Mouse (Mus musculus): ENCODE data around the gene Fabp7. TPM values are rescaled to one million over a fixed set of nuclear protein-coding genes. Genes with fewer than 3 reads are reported as not detected.
A peak's percentile ranks its signal among the peaks of the same experiment; 100 is the strongest.

Fabp7 gene
- 23.0 and 34.1 TPM in 2 replicates for polyA plus RNA-seq (2015; fragmentation: Nextera tagmentation; extraction: Ambion mirVana)

DNA sequence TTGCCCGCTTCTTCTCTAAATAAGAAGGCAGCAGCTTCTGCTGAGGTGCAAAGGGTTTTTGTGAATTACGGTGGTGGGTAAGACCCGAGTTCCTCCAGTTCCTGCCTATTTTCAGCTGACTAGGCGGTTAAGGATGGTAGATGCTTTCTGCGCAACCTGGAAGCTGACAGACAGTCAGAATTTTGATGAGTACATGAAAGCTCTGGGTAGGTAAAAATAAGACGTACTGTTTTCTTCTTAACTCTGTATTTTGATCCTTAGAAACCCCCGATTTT lies at the start of gene Fabp7:
Gene Fabp7, plus strand, starts transcription at position 6 of the 275 bp plus-strand sequence.
- Histone ChIP-seq H3K9ac (no peak within 1 kb of the TSS), H3K27ac (no peak within 1 kb of the TSS), H3K27me3 (no peaks in the 10 kb centered on the region; the same call in 1 of the 2 replicates), H3K9me3 (no peaks in the 10 kb centered on the region), H3K36me3 (no peaks in the 10 kb centered on the region), H3K4me1 (peaks cover 15% of the 10 kb centered on the region), H3K4me2 (peak within 1 kb of the TSS; percentile 47), H3K4me3 (no peak within 1 kb of the TSS)
- ATAC-seq (ENCODE audit: insufficient number of reproducible peaks, insufficient read depth, low FRiP score, low TSS enrichment, low read depth): no peak
- WGBS: 16% methylated on average over 7 of the region's 7 CpGs

DNA sequence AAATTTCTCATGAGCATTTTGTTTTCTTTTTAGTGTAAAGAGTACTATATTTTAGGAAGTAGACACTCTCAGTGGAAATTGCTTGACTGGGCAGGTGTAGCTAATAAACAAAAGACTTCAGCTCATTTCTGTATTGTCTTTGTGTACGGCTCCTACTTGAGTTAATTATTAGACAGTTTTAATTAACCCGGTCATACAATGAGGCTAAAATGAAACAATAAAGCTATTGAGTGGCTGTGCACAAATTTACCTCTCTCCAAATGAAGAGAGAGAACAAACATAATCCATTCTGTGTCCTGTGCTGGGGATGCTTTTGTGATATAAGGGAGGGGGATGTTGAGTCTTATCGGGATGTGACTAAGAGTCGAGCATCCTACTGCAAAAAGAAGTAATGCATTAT lies 43.9 kb upstream of the Fabp7 start:
- Histone ChIP-seq H3K36me3 (no peaks in the 10 kb centered on the region), H3K4me3 (no peak overlapping the region), H3K4me2 (no peak overlapping the region), H3K9ac (no peak overlapping the region), H3K27ac (no peak overlapping the region), H3K4me1 (no peaks in the 10 kb centered on the region), H3K27me3 (no peaks in the 10 kb centered on the region), H3K9me3 (no peaks in the 10 kb centered on the region)
- ATAC-seq (ENCODE audit: insufficient number of reproducible peaks, insufficient read depth, low FRiP score, low TSS enrichment, low read depth): no peak
- 78% methylated on average over 4 of the region's 4 CpGs for WGBS

DNA sequence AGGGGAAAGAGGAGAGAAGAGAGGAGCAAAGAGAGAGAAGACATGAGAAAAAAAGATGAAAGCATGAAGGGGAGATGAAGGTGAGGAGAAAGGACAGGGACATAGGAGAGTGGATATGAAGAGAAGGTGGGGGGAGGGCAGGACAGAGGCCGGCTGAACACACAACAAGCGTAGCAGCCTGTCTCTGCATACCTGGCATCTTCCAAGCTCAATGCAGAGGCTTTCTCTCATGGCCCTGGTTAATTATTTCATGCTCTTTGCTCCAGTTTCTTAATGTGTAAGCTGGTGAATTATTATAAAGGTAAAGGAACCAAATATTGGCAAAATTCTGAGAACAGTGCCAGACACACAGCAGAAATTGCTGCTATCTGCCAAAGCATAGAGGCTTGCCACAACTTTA lies 43.3 kb upstream of the Fabp7 start:
- H3K36me3 ChIP-seq: no peaks in the 10 kb centered on the region
- no peak overlapping the region for H3K27ac ChIP-seq
- no peaks in the 10 kb centered on the region for H3K27me3 ChIP-seq
- H3K4me1 ChIP-seq: no peaks in the 10 kb centered on the region
- 57% methylated on average over 2 of the region's 2 CpGs for WGBS
- H3K9me3 ChIP-seq: no peaks in the 10 kb centered on the region
- ATAC-seq (ENCODE audit: insufficient number of reproducible peaks, insufficient read depth, low FRiP score, low TSS enrichment, low read depth): no peak
- no peak overlapping the region for H3K9ac ChIP-seq
- H3K4me3 ChIP-seq: no peak overlapping the region
- H3K4me2 ChIP-seq: no peak overlapping the region

DNA sequence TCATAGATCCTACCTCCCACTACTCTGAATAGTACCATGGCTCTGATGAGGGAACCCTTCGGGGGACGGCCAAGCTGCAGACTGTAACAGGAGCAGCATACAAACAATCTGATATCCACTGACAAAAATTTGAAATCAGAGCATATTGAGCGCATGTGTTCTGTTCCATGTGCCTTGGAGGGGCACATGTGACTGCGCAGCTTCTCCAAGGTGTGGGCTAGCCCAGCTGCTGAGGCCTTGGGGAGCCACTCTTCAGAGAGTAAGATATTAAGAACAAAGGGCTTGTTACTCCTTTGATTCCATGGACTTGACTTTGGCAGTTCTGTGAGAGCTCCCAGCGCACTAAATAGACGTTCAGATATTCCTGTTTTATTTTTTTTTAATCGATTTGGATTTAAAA lies 41.6 kb upstream of the Fabp7 start:
- no peak for ATAC-seq (ENCODE audit: insufficient number of reproducible peaks, insufficient read depth, low FRiP score, low TSS enrichment, low read depth)
- H3K27ac ChIP-seq: no peak overlapping the region
- H3K9ac ChIP-seq: no peak overlapping the region
- H3K36me3 ChIP-seq: no peaks in the 10 kb centered on the region
- no peaks in the 10 kb centered on the region for H3K27me3 ChIP-seq
- no peak overlapping the region for H3K4me3 ChIP-seq
- H3K9me3 ChIP-seq: no peaks in the 10 kb centered on the region
- no peak overlapping the region for H3K4me2 ChIP-seq
- H3K4me1 ChIP-seq: no peaks in the 10 kb centered on the region
- 69% methylated on average over 7 of the region's 7 CpGs for WGBS

DNA sequence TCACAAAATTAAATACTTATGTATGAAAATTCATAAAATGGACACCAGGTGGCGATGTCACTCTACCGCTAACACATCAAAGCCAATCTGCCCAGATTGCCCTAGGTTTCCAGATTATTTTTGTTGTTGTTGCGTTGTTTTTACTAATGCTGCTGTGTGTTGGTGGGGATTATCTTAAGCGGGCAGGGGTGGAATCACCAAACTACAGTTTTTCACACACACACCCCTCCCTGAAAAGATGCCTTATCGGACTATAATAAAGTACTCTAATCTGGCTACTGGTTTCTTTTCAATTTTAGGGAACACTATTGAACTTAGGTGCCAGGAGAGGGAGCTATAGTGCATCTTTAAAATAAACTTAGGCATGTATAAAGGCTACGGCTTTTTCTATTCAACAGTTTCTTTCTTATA lies 41.1 kb upstream of the Fabp7 start:
- peak overlapping the region; percentile 22 for H3K4me3 ChIP-seq
- peak overlapping the region; percentile 47 for H3K4me2 ChIP-seq
- no peak overlapping the region for H3K9ac ChIP-seq
- WGBS: 6% methylated on average over 6 of the region's 6 CpGs
- no peak for ATAC-seq (ENCODE audit: insufficient number of reproducible peaks, insufficient read depth, low FRiP score, low TSS enrichment, low read depth)
- H3K27me3 ChIP-seq: no peaks in the 10 kb centered on the region
- no peaks in the 10 kb centered on the region for H3K36me3 ChIP-seq
- H3K9me3 ChIP-seq: no peaks in the 10 kb centered on the region
- no peaks in the 10 kb centered on the region for H3K4me1 ChIP-seq
- no peak overlapping the region for H3K27ac ChIP-seq

DNA sequence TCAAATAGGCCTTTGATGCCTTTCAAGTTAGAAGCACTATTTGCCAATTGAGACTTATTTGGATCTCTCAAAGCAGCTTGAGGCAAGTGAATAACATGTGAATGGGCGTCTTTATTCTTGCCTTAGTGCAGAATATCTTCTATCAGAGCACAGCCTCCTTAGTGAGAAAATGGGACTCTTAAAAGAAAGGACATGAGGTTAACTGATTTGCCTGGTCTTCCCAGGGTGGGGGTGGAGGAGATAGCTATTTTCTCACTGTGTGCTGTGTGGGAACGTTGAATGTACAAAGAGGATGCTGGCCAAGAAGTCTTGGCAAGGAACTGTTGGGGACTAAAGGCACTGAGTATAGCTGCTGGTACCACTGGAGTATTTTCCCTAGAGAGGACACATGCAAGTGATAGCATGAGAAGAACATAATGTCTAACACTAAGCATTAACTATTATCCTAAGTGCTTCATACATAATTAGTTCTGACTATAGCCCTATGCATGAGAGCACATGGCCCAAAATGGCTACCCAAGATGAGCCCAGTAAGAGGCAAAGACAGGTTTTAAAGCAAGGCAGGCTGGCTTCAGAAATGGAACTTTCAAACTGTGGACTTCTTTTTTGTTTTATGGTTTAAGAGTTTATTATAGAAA lies 40.4 kb upstream of the Fabp7 start:
- Histone ChIP-seq H3K4me3 (no peak overlapping the region), H3K27me3 (no peaks in the 10 kb centered on the region), H3K9ac (no peak overlapping the region), H3K27ac (no peak overlapping the region), H3K4me2 (no peak overlapping the region), H3K9me3 (no peaks in the 10 kb centered on the region), H3K36me3 (no peaks in the 10 kb centered on the region), H3K4me1 (no peaks in the 10 kb centered on the region)
- no peak for ATAC-seq (ENCODE audit: insufficient number of reproducible peaks, insufficient read depth, low FRiP score, low TSS enrichment, low read depth)
- WGBS: 34% methylated on average over 2 of the region's 2 CpGs

DNA sequence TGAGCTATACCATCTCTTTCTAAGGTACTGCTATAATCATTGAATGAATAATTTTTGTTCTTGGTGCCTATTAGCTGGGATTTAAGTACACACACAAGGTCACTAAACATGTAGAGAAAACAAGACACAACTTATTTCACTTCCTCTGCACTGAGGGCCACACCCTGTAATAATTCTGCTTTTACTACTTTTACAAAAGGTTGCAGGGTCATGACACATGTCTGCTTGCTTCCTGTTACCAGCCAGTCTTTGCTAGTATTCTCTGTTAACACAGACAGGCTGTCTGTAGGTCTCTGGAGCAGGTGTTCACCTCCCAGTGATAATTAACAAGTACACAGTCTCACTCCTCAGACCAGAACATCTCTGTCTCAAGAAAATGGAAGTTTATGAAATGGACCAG lies 39.2 kb upstream of the Fabp7 start:
- Histone ChIP-seq H3K9me3 (no peaks in the 10 kb centered on the region), H3K27me3 (no peaks in the 10 kb centered on the region), H3K4me1 (no peaks in the 10 kb centered on the region), H3K9ac (no peak overlapping the region), H3K36me3 (no peaks in the 10 kb centered on the region), H3K4me2 (no peak overlapping the region), H3K27ac (no peak overlapping the region), H3K4me3 (no peak overlapping the region)
- no peak for ATAC-seq (ENCODE audit: insufficient number of reproducible peaks, insufficient read depth, low FRiP score, low TSS enrichment, low read depth)

DNA sequence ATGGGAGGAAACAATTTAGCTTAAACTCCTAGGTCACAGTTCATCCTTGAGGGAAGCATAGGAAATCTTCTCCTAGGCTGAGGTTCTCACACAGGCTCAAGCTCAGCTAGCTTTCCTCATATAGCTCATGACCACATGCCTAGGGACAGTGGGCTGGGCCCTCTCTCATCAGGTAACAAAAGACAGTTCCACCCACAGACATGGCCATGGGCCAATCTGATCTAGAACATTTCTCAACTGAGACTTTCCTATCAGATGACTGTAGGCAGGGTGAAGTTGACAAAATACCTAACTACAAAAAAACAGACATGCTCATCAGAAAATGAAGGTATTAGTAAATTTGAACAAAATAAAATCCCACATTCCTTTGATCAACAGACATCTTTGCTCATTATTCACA lies 37.6 kb upstream of the Fabp7 start:
- Histone ChIP-seq H3K9me3 (no peaks in the 10 kb centered on the region), H3K4me1 (no peaks in the 10 kb centered on the region), H3K27me3 (no peaks in the 10 kb centered on the region), H3K27ac (no peak overlapping the region), H3K9ac (no peak overlapping the region), H3K4me3 (no peak overlapping the region), H3K4me2 (no peak overlapping the region), H3K36me3 (no peaks in the 10 kb centered on the region)
- ATAC-seq (ENCODE audit: insufficient number of reproducible peaks, insufficient read depth, low FRiP score, low TSS enrichment, low read depth): no peak

DNA sequence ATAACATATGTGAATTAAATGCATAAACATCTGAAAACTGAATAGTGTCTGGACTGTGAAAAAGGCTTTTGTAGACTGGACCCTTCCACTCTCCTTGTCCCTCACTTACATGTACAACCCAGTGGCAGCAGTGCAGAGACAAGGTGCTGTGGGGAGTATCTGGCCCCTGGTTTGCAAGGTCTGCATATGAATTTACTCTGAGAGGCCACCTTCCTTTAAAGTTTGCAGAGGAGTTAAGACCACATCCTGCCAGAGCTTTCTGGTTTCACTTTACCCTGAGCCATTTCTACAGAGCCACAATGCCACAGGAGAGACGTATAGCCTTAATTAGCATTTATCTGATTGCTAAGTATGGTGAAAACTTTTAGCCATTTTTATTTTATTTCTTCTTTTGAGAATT lies 31.3 kb upstream of the Fabp7 start:
- H3K4me1 ChIP-seq: no peaks in the 10 kb centered on the region
- WGBS: 40% methylated on average over 1 of the region's 1 CpGs
- H3K27me3 ChIP-seq: no peaks in the 10 kb centered on the region
- H3K4me2 ChIP-seq: no peak overlapping the region
- no peak overlapping the region for H3K27ac ChIP-seq
- H3K4me3 ChIP-seq: no peak overlapping the region
- no peak for ATAC-seq (ENCODE audit: insufficient number of reproducible peaks, insufficient read depth, low FRiP score, low TSS enrichment, low read depth)
- H3K9me3 ChIP-seq: no peaks in the 10 kb centered on the region
- H3K9ac ChIP-seq: no peak overlapping the region
- no peaks in the 10 kb centered on the region for H3K36me3 ChIP-seq

DNA sequence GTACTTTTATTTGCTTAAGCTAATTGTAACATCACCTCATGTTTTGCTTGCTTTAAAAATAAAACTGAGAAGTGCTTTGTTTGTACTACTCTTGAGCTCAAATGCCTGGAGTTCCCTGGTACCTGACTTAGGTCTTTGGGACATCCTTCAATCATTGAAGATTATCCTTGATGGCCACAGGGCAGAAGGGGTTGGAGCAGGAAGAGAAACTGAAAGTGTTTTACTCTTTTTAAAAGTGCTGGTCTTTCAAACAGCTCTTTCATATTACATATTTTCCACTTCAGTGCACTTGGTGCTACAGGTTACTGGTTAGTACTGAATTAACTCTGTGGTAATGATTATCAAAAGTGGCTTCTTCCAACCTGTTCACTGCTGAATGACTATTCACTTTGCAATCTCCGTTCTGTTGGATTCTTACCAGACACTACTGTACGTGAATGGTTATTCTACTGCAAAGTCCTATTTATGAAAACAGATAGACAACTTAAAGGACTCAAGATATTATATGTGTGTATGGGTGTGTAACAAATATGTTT lies 29.4 kb upstream of the Fabp7 start:
- Histone ChIP-seq H3K9ac (no peak overlapping the region), H3K9me3 (no peaks in the 10 kb centered on the region), H3K4me3 (no peak overlapping the region), H3K36me3 (no peaks in the 10 kb centered on the region), H3K4me2 (no peak overlapping the region), H3K27me3 (no peaks in the 10 kb centered on the region), H3K4me1 (no peaks in the 10 kb centered on the region), H3K27ac (no peak overlapping the region)
- WGBS: 84% methylated on average over 2 of the region's 2 CpGs
- ATAC-seq (ENCODE audit: insufficient number of reproducible peaks, insufficient read depth, low FRiP score, low TSS enrichment, low read depth): no peak

DNA sequence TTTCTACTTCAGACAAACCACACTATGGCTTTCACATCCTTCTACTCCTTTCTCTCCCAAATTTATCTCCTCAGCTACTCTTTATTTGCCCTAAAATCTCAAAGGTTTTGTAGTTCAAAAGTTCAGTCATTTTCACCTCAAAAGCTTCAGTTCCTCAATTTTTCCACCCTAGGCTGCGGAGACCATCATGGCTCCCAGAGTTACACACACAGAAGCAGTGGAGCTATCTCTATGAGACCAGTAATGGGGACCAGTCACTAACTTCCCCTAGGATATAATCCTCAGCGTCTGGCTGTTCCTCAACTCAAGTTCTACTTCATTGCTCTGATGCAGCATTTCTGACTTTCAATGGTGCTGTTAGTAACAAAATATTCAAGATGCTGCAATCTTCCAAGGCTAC lies 25.7 kb upstream of the Fabp7 start:
- Histone ChIP-seq H3K4me2 (no peak overlapping the region), H3K4me1 (no peaks in the 10 kb centered on the region), H3K4me3 (no peak overlapping the region), H3K27ac (no peak overlapping the region), H3K36me3 (no peaks in the 10 kb centered on the region), H3K9me3 (no peaks in the 10 kb centered on the region), H3K27me3 (no peaks in the 10 kb centered on the region), H3K9ac (no peak overlapping the region)
- 86% methylated on average over 2 of the region's 2 CpGs for WGBS
- ATAC-seq (ENCODE audit: insufficient number of reproducible peaks, insufficient read depth, low FRiP score, low TSS enrichment, low read depth): no peak

DNA sequence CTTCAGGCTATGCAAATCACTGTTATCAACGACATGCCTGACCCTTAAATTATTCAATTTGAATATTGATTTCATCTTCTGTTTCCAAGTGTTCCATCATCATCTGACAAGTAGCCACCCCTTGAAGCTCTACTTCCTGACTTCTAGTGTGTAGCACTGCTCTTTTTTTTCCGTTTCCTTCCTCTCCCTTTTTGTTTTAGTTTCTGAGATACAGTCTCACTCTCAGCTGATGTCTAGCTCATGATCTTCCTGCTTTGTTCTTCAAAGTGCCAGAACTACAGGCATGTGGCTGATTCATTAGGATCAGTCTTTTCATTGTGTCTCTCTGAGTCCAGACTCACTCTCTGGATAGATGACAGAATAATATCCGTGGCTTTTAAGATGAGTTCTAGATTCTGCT lies 24.0 kb upstream of the Fabp7 start:
- ATAC-seq (ENCODE audit: insufficient number of reproducible peaks, insufficient read depth, low FRiP score, low TSS enrichment, low read depth): no peak
- H3K4me2 ChIP-seq: no peak overlapping the region
- H3K27me3 ChIP-seq: no peaks in the 10 kb centered on the region
- H3K27ac ChIP-seq: no peak overlapping the region
- H3K4me3 ChIP-seq: no peak overlapping the region
- WGBS: 65% methylated on average over 3 of the region's 3 CpGs
- no peaks in the 10 kb centered on the region for H3K4me1 ChIP-seq
- H3K36me3 ChIP-seq: no peaks in the 10 kb centered on the region
- no peak overlapping the region for H3K9ac ChIP-seq
- H3K9me3 ChIP-seq: no peaks in the 10 kb centered on the region

DNA sequence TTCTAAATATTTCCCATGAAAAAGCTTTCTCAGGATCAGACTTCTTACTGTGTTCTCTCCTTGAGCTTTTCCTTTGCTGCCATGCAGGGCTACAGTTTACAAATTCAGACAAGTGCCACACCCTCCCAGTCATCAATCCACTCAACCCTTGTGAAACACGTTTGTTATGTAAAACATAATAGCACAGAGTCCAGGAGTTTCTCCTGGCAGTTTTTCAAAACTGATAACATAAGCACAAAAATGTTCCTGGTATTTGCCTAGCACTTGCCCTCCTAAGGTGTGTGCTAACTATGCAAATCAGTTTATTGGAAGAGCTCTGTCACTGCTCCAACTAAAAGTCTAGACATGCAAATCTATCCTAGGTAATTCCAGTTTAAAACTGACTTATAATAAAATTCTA lies 21.6 kb upstream of the Fabp7 start:
- H3K4me1 ChIP-seq: no peaks in the 10 kb centered on the region
- 44% methylated on average over 1 of the region's 1 CpGs for WGBS
- no peaks in the 10 kb centered on the region for H3K36me3 ChIP-seq
- no peak for ATAC-seq (ENCODE audit: insufficient number of reproducible peaks, insufficient read depth, low FRiP score, low TSS enrichment, low read depth)
- H3K27ac ChIP-seq: no peak overlapping the region
- H3K9ac ChIP-seq: no peak overlapping the region
- H3K9me3 ChIP-seq: no peaks in the 10 kb centered on the region
- H3K4me3 ChIP-seq: no peak overlapping the region
- no peaks in the 10 kb centered on the region for H3K27me3 ChIP-seq
- H3K4me2 ChIP-seq: no peak overlapping the region
